Mouse (Mus musculus) lung, adult 2 months (tissue): ENCODE results near the gene Smim14.

ENCODE experiments used
- CTCF ChIP-seq: fragments of 200-500 bp; IDR thresholded peaks from 2 replicates; pipeline ENCODE4 v1.5.1; 2011; ENCODE audit warnings: mild to moderate bottlenecking, low read length, control low read depth; ENCODE audit not compliant: insufficient read depth
- POLR2A ChIP-seq: fragments of 200-500 bp; IDR thresholded peaks from 2 replicates; pipeline ENCODE4 v1.6.1; 2011; ENCODE audit warnings: low read depth, mild to moderate bottlenecking, control low read depth, low read length, borderline replicate concordance; ENCODE audit errors: extremely low read depth

DNA sequence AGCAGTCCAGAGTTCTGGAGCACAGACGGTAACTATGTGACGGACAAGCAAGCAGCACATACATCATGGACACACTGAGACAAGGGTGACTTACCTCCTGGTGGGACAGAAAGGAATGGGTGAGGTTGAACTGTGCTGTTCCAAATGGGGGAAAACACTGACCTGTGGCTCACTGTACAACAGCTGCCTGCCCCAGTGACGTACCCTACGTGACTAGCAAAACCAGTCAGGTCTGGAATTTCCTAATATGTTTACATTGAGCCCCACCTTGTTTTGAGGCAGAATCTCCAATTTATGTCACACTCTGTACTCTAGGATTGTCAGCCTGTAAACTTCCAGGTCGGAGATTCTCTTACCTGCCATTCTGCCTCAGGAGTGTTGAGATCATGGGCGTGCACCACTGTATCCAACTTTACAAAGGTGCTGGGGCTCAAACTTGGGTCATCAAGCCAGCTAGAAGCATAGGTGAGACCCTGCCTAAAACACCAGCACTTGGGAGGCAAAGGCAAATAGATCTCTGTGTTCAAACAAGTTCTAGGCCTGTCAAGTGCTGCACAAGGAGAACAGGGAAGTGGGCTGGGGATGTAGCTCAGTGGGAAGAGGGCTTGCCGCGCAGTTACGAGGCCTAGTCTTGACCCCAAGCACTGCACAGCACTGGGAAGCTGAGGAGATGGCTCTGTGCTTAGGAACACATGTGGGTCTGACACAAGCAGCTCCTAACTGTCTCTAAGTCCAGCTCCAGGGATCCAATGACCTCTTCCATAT lies 57.1 kb downstream of the Smim14 start:
- no peak for TF ChIP-seq POLR2A
- no peak for TF ChIP-seq CTCF
